Mouse (Mus musculus): ENCODE measurements at regions not wholly inside any gene's neighbourhood (a gene's known extent, or its start where the extent isn't known, plus 50 kb on each side); places are given as distances from the start of the nearest gene placed in this dataset.
"Not testable (repeated sequence)": the region's sequence is repeated elsewhere in the genome, so short reads cannot be mapped to it uniquely, and the experiment has no call there.

- no peak for DNase-seq (ENCODE audit: low spot score in 2 of 2)
Measured at GRCm38 (mm10) chr2:78279382-78280056, 333.3 kb upstream of the Cwc22 start.

- no peak for DNase-seq (ENCODE audit: low spot score in 2 of 2)
Measured at GRCm38 (mm10) chr2:78278630-78279029, 332.5 kb upstream of the Cwc22 start.

GRCm38 (mm10) chr2:78277699-78278098 lies 331.5 kb upstream of the Cwc22 start:
- no peak for DNase-seq (ENCODE audit: low spot score in 2 of 2)

GRCm38 (mm10) chr2:78274122-78274521 lies 327.9 kb upstream of the Cwc22 start:
- DNase-seq (ENCODE audit: low spot score in 2 of 2): no peak

GRCm38 (mm10) chr2:78268705-78269104 lies 322.5 kb upstream of the Cwc22 start:
- DNase-seq (ENCODE audit: low spot score in 2 of 2): no peak

GRCm38 (mm10) chr2:78267527-78268375 lies 321.6 kb upstream of the Cwc22 start:
- DNase-seq (ENCODE audit: low spot score in 2 of 2): no peak

GRCm38 (mm10) chr2:78253601-78254097 lies 307.5 kb upstream of the Cwc22 start:
- no peak for DNase-seq (ENCODE audit: low spot score in 2 of 2)

GRCm38 (mm10) chr2:78246354-78246753 lies 300.2 kb upstream of the Cwc22 start:
- no peak for DNase-seq (ENCODE audit: low spot score in 2 of 2)

GRCm38 (mm10) chr2:78240299-78240698 lies 294.1 kb upstream of the Cwc22 start:
- no peak for DNase-seq (ENCODE audit: low spot score in 2 of 2)

GRCm38 (mm10) chr2:78225383-78226100 lies 279.4 kb upstream of the Cwc22 start:
- DNase-seq (ENCODE audit: low spot score in 2 of 2): not testable (repeated sequence)

GRCm38 (mm10) chr2:78214469-78214868 lies 268.3 kb upstream of the Cwc22 start:
- DNase-seq (ENCODE audit: low spot score in 2 of 2): no peak

- DNase-seq (ENCODE audit: low spot score in 2 of 2): no peak
Measured at GRCm38 (mm10) chr2:78205125-78205524, 258.9 kb upstream of the Cwc22 start.

- no peak for DNase-seq (ENCODE audit: low spot score in 2 of 2)
Measured at GRCm38 (mm10) chr2:78196006-78196405, 249.8 kb upstream of the Cwc22 start.

- DNase-seq (ENCODE audit: low spot score in 2 of 2): no peak
Measured at GRCm38 (mm10) chr2:78189620-78190019, 243.4 kb upstream of the Cwc22 start.

GRCm38 (mm10) chr2:78184950-78185349 lies 238.8 kb upstream of the Cwc22 start:
- DNase-seq (ENCODE audit: low spot score in 2 of 2): no peak

GRCm38 (mm10) chr2:78173784-78174183 lies 227.6 kb upstream of the Cwc22 start:
- DNase-seq (ENCODE audit: low spot score in 2 of 2): no peak

- no peak for DNase-seq (ENCODE audit: low spot score in 2 of 2)
Measured at GRCm38 (mm10) chr2:78172819-78173218, 226.6 kb upstream of the Cwc22 start.

- no peak for DNase-seq (ENCODE audit: low spot score in 2 of 2)
Measured at GRCm38 (mm10) chr2:78170162-78170747, 224.1 kb upstream of the Cwc22 start.

- DNase-seq (ENCODE audit: low spot score in 2 of 2): no peak
Measured at GRCm38 (mm10) chr2:78165429-78165828, 219.3 kb upstream of the Cwc22 start.

GRCm38 (mm10) chr2:78159877-78160485 lies 213.8 kb upstream of the Cwc22 start:
- DNase-seq (ENCODE audit: low spot score in 2 of 2): no peak

GRCm38 (mm10) chr2:78110335-78110734 lies 164.2 kb upstream of the Cwc22 start:
- DNase-seq (ENCODE audit: low spot score in 2 of 2): no peak
